Mouse (Mus musculus) MEL (cell line): ENCODE results near the gene Tjp1. TPM values are rescaled to one million over a fixed set of nuclear protein-coding genes. Genes with fewer than 3 reads are reported as not detected.

Experiments
- DNase-seq: peaks from one replicate; pipeline ENCODE4 v3.0.0; 2011; ENCODE audit warnings: low read depth, low spot score
- H3K27ac ChIP-seq: 2 replicates; pipeline ENCODE4 v1.5.1; 2012; ENCODE audit warnings: low read depth, mild to moderate bottlenecking, control low read depth, low read length, moderate library complexity; ENCODE audit not compliant: control insufficient read depth
- H3K27me3 ChIP-seq, 2 experiments: fragments of 150-350 bp in 1 of 2; sonication (generic) in 1 of 2; 2 replicates each; pipeline ENCODE4 v1.6.1; 2012; ENCODE audit warnings: low read length in 2 of 2, mild to moderate bottlenecking in 2 of 2, improper control_type of control experiment in 1 of 2, moderate library complexity in 1 of 2; ENCODE audit not compliant: insufficient read depth in 2 of 2, control insufficient read depth in 1 of 2
- H3K36me3 ChIP-seq, 2 experiments: 2 replicates each; pipeline ENCODE4 v1.6.1; 2012 to 2014; ENCODE audit warnings: low read length in 2 of 2, improper control_type of control experiment in 1 of 2, inconsistent platforms in 1 of 2, mild to moderate bottlenecking in 1 of 2; ENCODE audit not compliant: insufficient read depth in 2 of 2, control insufficient read depth in 1 of 2
- H3K4me1 ChIP-seq, 2 experiments: fragments of 150-350 bp in 1 of 2; sonication (generic) in 1 of 2; 2 replicates each; pipeline ENCODE4 v1.6.1; 2012; ENCODE audit warnings: low read length in 2 of 2, improper control_type of control experiment in 1 of 2, mild to moderate bottlenecking in 1 of 2; ENCODE audit not compliant: insufficient read depth in 2 of 2, control insufficient read depth in 1 of 2
- H3K4me3 ChIP-seq, 2 experiments: fragments of 150-350 bp in 1 of 2; sonication (generic) in 1 of 2; 2 replicates each; pipeline ENCODE4 v1.5.1; 2012; ENCODE audit warnings: low read depth in 2 of 2, low read length in 2 of 2, mild to moderate bottlenecking in 2 of 2, moderate library complexity in 2 of 2, control low read depth in 1 of 2, improper control_type of control experiment in 1 of 2; ENCODE audit not compliant: control insufficient read depth in 1 of 2, insufficient read depth in 1 of 2
- H3K79me2 ChIP-seq: 2 replicates; pipeline ENCODE4 v1.6.1; 2012; ENCODE audit warnings: mild to moderate bottlenecking, low read length, moderate library complexity; ENCODE audit not compliant: control insufficient read depth, poor library complexity, insufficient read depth
- H3K9ac ChIP-seq: 2 replicates; pipeline ENCODE4 v1.6.1; 2012; ENCODE audit warnings: low read depth, mild to moderate bottlenecking, control low read depth, low read length, moderate library complexity; ENCODE audit not compliant: control insufficient read depth, poor library complexity, severe bottlenecking
- H3K9me3 ChIP-seq: fragments of 150-350 bp; sonication (generic); replicated peaks from 2 replicates; pipeline ENCODE4 v1.6.1; 2012; ENCODE audit warnings: mild to moderate bottlenecking, low read length, improper control_type of control experiment, moderate library complexity; ENCODE audit not compliant: insufficient read depth
- CHD1 ChIP-seq: IDR thresholded peaks from 2 replicates; pipeline ENCODE4 v1.6.1; 2012; ENCODE audit warnings: low read depth, mild to moderate bottlenecking, inconsistent platforms, low read length, improper control_type of control experiment
- E2F4 ChIP-seq: IDR thresholded peaks from 2 replicates; pipeline ENCODE4 v1.6.1; 2011; ENCODE audit warnings: low read depth, low read length, improper control_type of control experiment, borderline replicate concordance
- EP300 ChIP-seq, 2 experiments: IDR thresholded peaks; 2 replicates each; pipeline ENCODE4 v1.6.1; 2011; ENCODE audit warnings: improper control_type of control experiment in 2 of 2, low read length in 2 of 2, low read depth in 1 of 2, mild to moderate bottlenecking in 1 of 2
- HCFC1 ChIP-seq: IDR thresholded peaks from 2 replicates; pipeline ENCODE4 v1.6.1; 2012; ENCODE audit warnings: low read depth, mild to moderate bottlenecking, inconsistent platforms, low read length, improper control_type of control experiment, moderate library complexity
- JUND ChIP-seq: IDR thresholded peaks from 2 replicates; pipeline ENCODE4 v1.6.1; 2011; ENCODE audit warnings: low read depth, mild to moderate bottlenecking, improper control_type of control experiment, low read length
- KAT2A ChIP-seq: conservative IDR thresholded peaks from 2 replicates; pipeline ENCODE4 v1.6.1; 2012; ENCODE audit warnings: low read depth, low read length, improper control_type of control experiment, inconsistent platforms
- MAX ChIP-seq: IDR thresholded peaks from 2 replicates; pipeline ENCODE4 v1.6.1; 2011; ENCODE audit warnings: low read length, improper control_type of control experiment
- MYB ChIP-seq: IDR thresholded peaks from 2 replicates; pipeline ENCODE4 v1.6.1; 2011; ENCODE audit warnings: mild to moderate bottlenecking, low read depth, low read length, improper control_type of control experiment
- MYC ChIP-seq: IDR thresholded peaks from 2 replicates; pipeline ENCODE4 v1.6.1; 2011; ENCODE audit warnings: low read depth, mild to moderate bottlenecking, low read length, improper control_type of control experiment, moderate library complexity
- NRF1 ChIP-seq: IDR thresholded peaks from 2 replicates; pipeline ENCODE4 v1.6.1; 2014; ENCODE audit warnings: low read depth, mild to moderate bottlenecking, inconsistent platforms, low read length, improper control_type of control experiment, moderate library complexity; ENCODE audit not compliant: poor library complexity, insufficient read depth, severe bottlenecking
- POLR2AphosphoS2 ChIP-seq: IDR thresholded peaks from 2 replicates; pipeline ENCODE4 v1.6.1; 2011; ENCODE audit warnings: low read length, improper control_type of control experiment
- POLR2AphosphoS5 ChIP-seq: IDR thresholded peaks from 2 replicates; pipeline ENCODE4 v1.6.1; 2012; ENCODE audit warnings: low read depth, borderline replicate concordance, mild to moderate bottlenecking, inconsistent platforms, low read length, moderate library complexity, mixed read lengths
- RAD21 ChIP-seq: IDR thresholded peaks from 2 replicates; pipeline ENCODE4 v1.6.1; 2011; ENCODE audit warnings: mild to moderate bottlenecking, low read depth, low read length, improper control_type of control experiment
- RCOR1 ChIP-seq: IDR thresholded peaks from 2 replicates; pipeline ENCODE4 v1.6.1; 2012; ENCODE audit warnings: low read depth, mild to moderate bottlenecking, inconsistent platforms, low read length, improper control_type of control experiment
- SIN3A ChIP-seq: IDR thresholded peaks from 2 replicates; pipeline ENCODE4 v1.6.1; 2012; ENCODE audit warnings: low read length, improper control_type of control experiment, inconsistent platforms
- ZC3H11A ChIP-seq: IDR thresholded peaks from 2 replicates; pipeline ENCODE4 v1.6.1; 2012; ENCODE audit warnings: low read depth, mild to moderate bottlenecking, inconsistent platforms, low read length, improper control_type of control experiment
- ZMIZ1 ChIP-seq: IDR thresholded peaks from 2 replicates; pipeline ENCODE4 v1.6.1; 2012; ENCODE audit warnings: low read depth, mild to moderate bottlenecking, inconsistent platforms, low read length, improper control_type of control experiment, moderate library complexity
- ZNF384 ChIP-seq: IDR thresholded peaks from 2 replicates; pipeline ENCODE4 v1.6.1; 2012; ENCODE audit warnings: low read depth, mild to moderate bottlenecking, inconsistent platforms, low read length, improper control_type of control experiment
- polyA plus RNA-seq, 2 experiments: library from polyadenylated mRNA; stranded (reverse) in 1 of 2; unstranded in 1 of 2; fragments of >175 nt in 1 of 2; fragments of >200 nt in 1 of 2; gene quantifications; 2 replicates each; pipeline versions ENCODE4 v1.2.1 to v1.2.4; 2012; ENCODE audit warnings: low replicate concordance in 2 of 2, low read depth in 1 of 2; ENCODE audit not compliant: insufficient read length in 2 of 2, insufficient read depth in 1 of 2, missing spikeins in 1 of 2
- total RNA-seq: library from RNA; depleted of rRNA; stranded (reverse); fragments of 300-350 nt; gene quantifications from 2 replicates; pipeline ENCODE4 v1.2.3, GENCODE M21; 2012

Tjp1 gene
- total and polyA plus RNA-seq, 3 experiments = 0.01 TPM; not detected in 2

- no peaks in the 10 kb centered on the region for H3K36me3 ChIP-seq
- no peaks in the 10 kb centered on the region for H3K79me2 ChIP-seq
- DNase-seq = no peak
- H3K9me3 ChIP-seq = no peaks in the 10 kb centered on the region
- no peaks in the 10 kb centered on the region; a peak in 1 of 4 replicates for H3K27me3 ChIP-seq
- H3K4me3 ChIP-seq = no peak overlapping the region
- H3K4me1 ChIP-seq = no peaks in the 10 kb centered on the region
- no peak for TF ChIP-seq MYC
- no peak overlapping the region for H3K27ac ChIP-seq
- no peak overlapping the region for H3K9ac ChIP-seq
Measured at GRCm38 (mm10) chr7:65509357-65509756, 18.2 kb downstream of the Tjp1 start.

- Histone ChIP-seq H3K4me1 (no peaks in the 10 kb centered on the region), H3K36me3 (no peaks in the 10 kb centered on the region), H3K4me3 (no peak overlapping the region), H3K27me3 (no peaks in the 10 kb centered on the region; a peak in 1 of 4 replicates), H3K27ac (no peak overlapping the region), H3K9ac (no peak overlapping the region), H3K9me3 (no peaks in the 10 kb centered on the region), H3K79me2 (no peaks in the 10 kb centered on the region)
- DNase-seq = no peak
- no peak for TF ChIP-seq RCOR1
- TF ChIP-seq MYC = no peak
- no peak for TF ChIP-seq ZNF384
- TF ChIP-seq ZC3H11A = no peak
- TF ChIP-seq MYB = no peak
Measured at GRCm38 (mm10) chr7:65507341-65507740, 20.2 kb downstream of the Tjp1 start.

- TF ChIP-seq RCOR1 (no peak), KAT2A (no peak), ZNF384 (no peak), NRF1 (no peak), HCFC1 (no peak), RAD21 (no peak), POLR2AphosphoS5 (no peak), CHD1 (no peak), MYC (no peak), MAX (no peak), ZC3H11A (no peak), E2F4 (no peak), POLR2AphosphoS2 (no peak), ZMIZ1 (no peak), EP300 (IDR thresholded peaks at IDR 0.05; ENCODE audit: low read depth in 1 of 2, low read length in 2 of 2) (no peak), SIN3A (no peak), JUND (no peak)
- no peak overlapping the region for H3K9ac ChIP-seq
- H3K79me2 ChIP-seq = no peaks in the 10 kb centered on the region
- H3K4me3 ChIP-seq = no peak overlapping the region
- no peaks in the 10 kb centered on the region for H3K27me3 ChIP-seq
- DNase-seq = no peak
- H3K27ac ChIP-seq = no peak overlapping the region
- H3K4me1 ChIP-seq = no peaks in the 10 kb centered on the region
- no peaks in the 10 kb centered on the region for H3K36me3 ChIP-seq
- H3K9me3 ChIP-seq = no peaks in the 10 kb centered on the region
Measured at GRCm38 (mm10) chr7:65502486-65503322, 24.9 kb downstream of the Tjp1 start.
